Mouse (Mus musculus): Measurements from ENCODE around the gene Arih1. TPM values are rescaled to one million over a fixed set of nuclear protein-coding genes. Genes with fewer than 3 reads are reported as not detected.

Arih1 gene
- total and polyA plus RNA-seq, 3 experiments: 46.5 to 60.4 (median 48.4) TPM

DNA sequence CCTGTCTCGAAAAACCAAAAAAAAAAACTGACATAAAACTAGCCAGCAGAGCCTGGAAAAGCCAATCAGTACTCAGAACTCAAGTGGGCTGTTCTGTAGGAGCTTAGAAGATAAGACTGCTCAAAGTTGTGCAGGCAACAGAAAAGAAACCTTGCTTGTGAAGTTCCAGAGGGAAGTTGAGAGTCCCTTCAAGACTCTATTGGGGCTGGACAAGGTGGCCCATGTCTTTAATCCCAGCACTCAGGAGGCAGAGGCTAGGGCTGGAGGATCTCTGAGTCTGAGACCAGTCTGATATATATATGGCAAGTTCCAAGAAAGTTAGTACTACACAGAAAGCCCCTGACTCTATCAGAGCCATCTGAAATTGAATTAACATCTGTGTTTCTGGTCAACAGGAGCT, 28.0 kb downstream of the Arih1 start:
- peak; percentile 47 for DNase-seq (ENCODE audit: low read depth, low spot score)
- no peak overlapping the region for H3K9ac ChIP-seq (ENCODE audit: control insufficient read depth, low read depth, low read length, poor library complexity, severe bottlenecking)
- peaks cover 34% of the 10 kb centered on the region for H3K79me2 ChIP-seq (ENCODE audit: control insufficient read depth, insufficient read depth, low read length, poor library complexity)
- H3K36me3 ChIP-seq (ENCODE audit: control insufficient read depth in 1 of 2, insufficient read depth in 2 of 2, low read length in 2 of 2): peaks cover 4 to 38% of the 10 kb centered on the region in 2 experiments
- no peaks in the 10 kb centered on the region for H3K9me3 ChIP-seq (replicated peaks; ENCODE audit: insufficient read depth, low read length)
- no peak overlapping the region for H3K4me3 ChIP-seq (ENCODE audit: control insufficient read depth in 1 of 2, insufficient read depth in 1 of 2, low read depth in 2 of 2, low read length in 2 of 2)
- peaks cover 13 to 15% of the 10 kb centered on the region in 2 experiments for H3K4me1 ChIP-seq (ENCODE audit: control insufficient read depth in 1 of 2, insufficient read depth in 2 of 2, low read length in 2 of 2)
- no peak for TF ChIP-seq MAX (IDR thresholded peaks at IDR 0.05; ENCODE audit: low read length)
- peak; percentile 57; the same call in 1 of the 2 replicates for TF ChIP-seq ZNF384 (IDR thresholded peaks at IDR 0.05; ENCODE audit: low read depth, low read length)
- no peak for TF ChIP-seq POLR2AphosphoS2 (IDR thresholded peaks at IDR 0.05; ENCODE audit: low read length)
- no peaks in the 10 kb centered on the region for H3K27me3 ChIP-seq (ENCODE audit: control insufficient read depth in 1 of 2, insufficient read depth in 2 of 2, low read length in 2 of 2)
- H3K27ac ChIP-seq (ENCODE audit: control insufficient read depth, low read depth, low read length): no peak overlapping the region

DNA sequence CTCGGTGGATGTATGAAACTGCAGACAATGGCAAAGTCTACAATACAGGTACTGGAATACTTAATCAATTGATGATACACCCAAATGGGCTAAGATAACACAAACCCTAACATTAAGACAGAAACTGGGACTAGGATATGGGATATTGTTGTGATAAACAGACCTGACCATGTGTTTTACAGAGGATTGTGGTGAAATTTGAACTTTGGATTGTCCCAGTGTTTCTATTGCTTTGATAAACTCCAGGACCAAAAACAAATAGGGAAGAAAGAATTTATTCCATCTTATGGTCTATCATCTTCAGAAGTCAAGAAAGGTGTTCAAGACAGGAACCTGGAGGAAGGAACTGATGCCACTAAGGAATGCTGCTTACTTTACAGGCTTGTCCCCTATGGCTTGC, 28.7 kb downstream of the Arih1 start:
- H3K27me3 ChIP-seq (ENCODE audit: control insufficient read depth in 1 of 2, insufficient read depth in 2 of 2, low read length in 2 of 2): no peaks in the 10 kb centered on the region
- DNase-seq (ENCODE audit: low read depth, low spot score): no peak
- peaks cover 13 to 15% of the 10 kb centered on the region in 2 experiments for H3K4me1 ChIP-seq (ENCODE audit: control insufficient read depth in 1 of 2, insufficient read depth in 2 of 2, low read length in 2 of 2)
- no peaks in the 10 kb centered on the region for H3K9me3 ChIP-seq (replicated peaks; ENCODE audit: insufficient read depth, low read length)
- no peak overlapping the region for H3K4me3 ChIP-seq (ENCODE audit: control insufficient read depth in 1 of 2, insufficient read depth in 1 of 2, low read depth in 2 of 2, low read length in 2 of 2)
- H3K36me3 ChIP-seq (ENCODE audit: control insufficient read depth in 1 of 2, insufficient read depth in 2 of 2, low read length in 2 of 2): peaks cover 5 to 38% of the 10 kb centered on the region in 2 experiments
- H3K79me2 ChIP-seq (ENCODE audit: control insufficient read depth, insufficient read depth, low read length, poor library complexity): peaks cover 32% of the 10 kb centered on the region
- TF ChIP-seq CHD1 (IDR thresholded peaks at IDR 0.05; ENCODE audit: low read depth, low read length): no peak
- no peak for TF ChIP-seq MAX (IDR thresholded peaks at IDR 0.05; ENCODE audit: low read length)
- no peak for TF ChIP-seq MYB (IDR thresholded peaks at IDR 0.05; ENCODE audit: low read depth, low read length)
- TF ChIP-seq RCOR1 (IDR thresholded peaks at IDR 0.05; ENCODE audit: low read depth, low read length): no peak
- H3K27ac ChIP-seq (ENCODE audit: control insufficient read depth, low read depth, low read length): no peak overlapping the region
- H3K9ac ChIP-seq (ENCODE audit: control insufficient read depth, low read depth, low read length, poor library complexity, severe bottlenecking): no peak overlapping the region

DNA sequence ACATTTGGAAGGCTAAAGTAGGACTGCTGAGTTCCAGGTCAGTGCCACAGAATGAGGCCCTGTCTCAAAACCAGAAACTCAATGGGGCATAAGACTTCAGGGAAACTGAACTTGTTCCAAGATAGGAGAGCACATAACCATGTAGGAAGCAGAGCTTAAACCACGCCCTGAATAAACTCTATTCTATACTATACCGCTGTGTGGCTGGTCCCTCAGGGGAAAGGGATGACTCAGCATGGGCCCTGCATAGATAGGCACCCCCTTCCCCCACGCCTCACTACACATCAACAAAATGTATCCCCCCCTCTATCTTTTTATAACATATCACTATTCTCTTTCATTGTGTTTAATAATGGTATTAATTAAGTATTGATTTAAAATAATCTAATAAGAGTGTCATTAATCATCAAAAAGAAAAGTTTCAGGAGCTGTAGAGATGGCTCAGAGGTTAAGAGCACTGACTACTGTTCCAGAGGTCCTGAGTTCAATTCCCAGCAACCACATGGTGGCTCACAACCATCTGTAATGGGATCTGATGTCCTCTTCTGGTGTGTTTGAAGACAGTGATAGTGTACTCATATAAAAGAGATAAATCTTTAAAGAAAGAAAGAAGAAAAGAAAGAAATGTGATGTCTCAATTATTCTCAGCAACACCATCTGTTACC, 30.9 kb downstream of the Arih1 start:
- Histone ChIP-seq H3K27ac (ENCODE audit: control insufficient read depth, low read depth, low read length) (peak overlapping the region; percentile 53), H3K27me3 (ENCODE audit: control insufficient read depth in 1 of 2, insufficient read depth in 2 of 2, low read length in 2 of 2) (no peaks in the 10 kb centered on the region), H3K9ac (ENCODE audit: control insufficient read depth, low read depth, low read length, poor library complexity, severe bottlenecking) (peak overlapping the region; percentile 36; the same call in 1 of the 2 replicates), H3K9me3 (replicated peaks; ENCODE audit: insufficient read depth, low read length) (no peaks in the 10 kb centered on the region), H3K36me3 (ENCODE audit: control insufficient read depth in 1 of 2, insufficient read depth in 2 of 2, low read length in 2 of 2) (peaks cover 8 to 37% of the 10 kb centered on the region in 2 experiments), H3K4me1 (ENCODE audit: control insufficient read depth in 1 of 2, insufficient read depth in 2 of 2, low read length in 2 of 2) (peaks cover 13 to 15% of the 10 kb centered on the region in 2 experiments), H3K4me3 (ENCODE audit: control insufficient read depth in 1 of 2, insufficient read depth in 1 of 2, low read depth in 2 of 2, low read length in 2 of 2) (no peak overlapping the region), H3K79me2 (ENCODE audit: control insufficient read depth, insufficient read depth, low read length, poor library complexity) (peaks cover 33% of the 10 kb centered on the region)
- TF ChIP-seq ETS1 (IDR thresholded peaks at IDR 0.05; ENCODE audit: low read depth, low read length) (peak; percentile 24; the same call in 1 of the 2 replicates), MXI1 (IDR thresholded peaks at IDR 0.05; ENCODE audit: low read depth, low read length) (no peak), MYC (IDR thresholded peaks at IDR 0.05; ENCODE audit: low read depth, low read length) (peak; percentile 42; the same call in 1 of the 2 replicates), GABPA (IDR thresholded peaks at IDR 0.05; ENCODE audit: low read depth, low read length) (peak; percentile 61; the same call in 1 of the 2 replicates), POLR2A (IDR thresholded peaks at IDR 0.05; ENCODE audit: control insufficient read depth in 1 of 2, insufficient read depth in 1 of 2, low read depth in 1 of 2, low read length in 2 of 2, poor library complexity in 1 of 2) (no peak), GATA1 (IDR thresholded peaks at IDR 0.05; ENCODE audit: low read depth, low read length) (peak; percentile 47), CHD1 (IDR thresholded peaks at IDR 0.05; ENCODE audit: low read depth, low read length) (no peak), EP300 (IDR thresholded peaks at IDR 0.05; ENCODE audit: low read depth in 1 of 2, low read length in 2 of 2) (peak; percentile 17 to 50; a peak in 2 of 4 replicates), RCOR1 (IDR thresholded peaks at IDR 0.05; ENCODE audit: low read depth, low read length) (no peak), POLR2AphosphoS2 (IDR thresholded peaks at IDR 0.05; ENCODE audit: low read length) (no peak), MAFK (IDR thresholded peaks at IDR 0.05; ENCODE audit: borderline replicate concordance, low read depth, low read length) (peak; percentile 82), NELFE (IDR thresholded peaks at IDR 0.05; ENCODE audit: low read depth, low read length) (no peak)
- peak; percentile 88 for DNase-seq (ENCODE audit: low read depth, low spot score)

All from MEL (cell line).